Comparison of ENCODE assay signal across 15 mouse cellular contexts in genomic region chr4:119815793-119816161, GRCm38 (mm10).
DNase-seq lines count a peak whose midpoint lies in the region; ATAC-seq lines count a peak whose summit lies in the region.
"Had no signal": no experiment of that assay in that cellular context is flagged by ENCODE, and none has a peak within 500 bp of the region (broad histone marks: within the 10 kb centered on the region; RNA-seq: fewer than 3 reads in every experiment).

No protein-coding gene starts in this region.

- peaks cover 39% of the 10 kb centered on the region for H3K4me1 ChIP-seq in hindbrain, embryonic 13.5 days (replicated peaks)
- H3K4me1 ChIP-seq in hindbrain, embryonic 11.5 days (replicated peaks; ENCODE audit: control insufficient read depth, insufficient read depth, low read length), result peaks cover 5% of the 10 kb centered on the region; the same call in 1 of the 2 replicates
- peaks cover 15% of the 10 kb centered on the region for H3K4me1 ChIP-seq in brown adipose tissue, adult 24 weeks (ENCODE audit: control insufficient read depth, insufficient read depth, insufficient read length, low read length)
- peaks cover 28% of the 10 kb centered on the region for H3K4me1 ChIP-seq in forebrain, embryonic 14.5 days (ENCODE audit: control insufficient read depth, insufficient read depth, low read length)
- peaks cover 35% of the 10 kb centered on the region for H3K4me1 ChIP-seq in midbrain, embryonic 15.5 days

- H3K36me3 ChIP-seq in hindbrain, embryonic 13.5 days, result no peaks in the 10 kb centered on the region
- H3K36me3 ChIP-seq in hindbrain, embryonic 11.5 days (ENCODE audit: control insufficient read depth, insufficient read depth, low read length), result no peaks in the 10 kb centered on the region
- no peaks in the 10 kb centered on the region for H3K36me3 ChIP-seq in forebrain, embryonic 14.5 days (ENCODE audit: control insufficient read depth, insufficient read depth, low read length)
- H3K36me3 ChIP-seq in midbrain, embryonic 15.5 days (replicated peaks), result no peaks in the 10 kb centered on the region
- H3K36me3 ChIP-seq: embryonic facial prominence, embryonic 13.5 days; limb, embryonic 12.5 days had no signal

- peaks cover 32% of the 10 kb centered on the region for H3K27me3 ChIP-seq in hindbrain, embryonic 13.5 days
- peaks cover 12% of the 10 kb centered on the region; the same call in 1 of the 2 replicates for H3K27me3 ChIP-seq in hindbrain, embryonic 11.5 days (ENCODE audit: control insufficient read depth, insufficient read depth, low read length)
- H3K27me3 ChIP-seq in forebrain, embryonic 14.5 days (replicated peaks; ENCODE audit: control insufficient read depth, insufficient read depth, low read length), result no peaks in the 10 kb centered on the region
- no peaks in the 10 kb centered on the region for H3K27me3 ChIP-seq in midbrain, embryonic 15.5 days (replicated peaks)

- DNase-seq in hindbrain, embryonic 11.5 days (ENCODE audit: low spot score), result no peak
- no peak for DNase-seq in forebrain, embryonic 14.5 days (ENCODE audit: low spot score)
- DNase-seq in kidney, adult 8-10 months, result no peak
- DNase-seq in frontal cortex, postnatal 14 days (ENCODE audit: low spot score in 2 of 2), result no peak
- no peak for DNase-seq in layer of hippocampus, adult 11-12 months (ENCODE audit: low spot score)
- DNase-seq: adrenal gland, postnatal 25 days; kidney, adult 2 months; liver, postnatal 0 days; right cerebral cortex, adult 18-20 months; thymus, postnatal 14 days had no signal

- H3K9me3 ChIP-seq in hindbrain, embryonic 13.5 days, result no peaks in the 10 kb centered on the region
- H3K9me3 ChIP-seq in hindbrain, embryonic 11.5 days (ENCODE audit: control insufficient read depth, low read length), result no peaks in the 10 kb centered on the region
- H3K9me3 ChIP-seq in forebrain, embryonic 14.5 days (replicated peaks; ENCODE audit: control insufficient read depth, low read length), result no peaks in the 10 kb centered on the region
- H3K9me3 ChIP-seq in midbrain, embryonic 15.5 days, result no peaks in the 10 kb centered on the region
- H3K9me3 ChIP-seq: embryonic facial prominence, embryonic 13.5 days; limb, embryonic 12.5 days had no signal

- peak overlapping the region; percentile 63 for H3K4me3 ChIP-seq in hindbrain, embryonic 13.5 days
- H3K4me3 ChIP-seq in hindbrain, embryonic 11.5 days (ENCODE audit: low read depth, low read length), result no peak overlapping the region
- peak overlapping the region; percentile 67; the same call in 1 of the 2 replicates for H3K4me3 ChIP-seq in brown adipose tissue, adult 24 weeks (ENCODE audit: insufficient read depth, low read depth, low read length)
- peak overlapping the region; percentile 59; the same call in 1 of the 2 replicates for H3K4me3 ChIP-seq in forebrain, embryonic 14.5 days (ENCODE audit: low read depth, low read length)
- peak overlapping the region; percentile 54 for H3K4me3 ChIP-seq in midbrain, embryonic 15.5 days

- no peak for ATAC-seq in hindbrain, embryonic 13.5 days (ENCODE audit: low FRiP score)
- no peak for ATAC-seq in hindbrain, embryonic 11.5 days (ENCODE audit: low FRiP score)
- no peak for ATAC-seq in forebrain, embryonic 14.5 days
- no peak for ATAC-seq in midbrain, embryonic 15.5 days (replicated peaks)
- ATAC-seq: liver, postnatal 0 days had no signal

- peak overlapping the region; percentile 40 for H3K9ac ChIP-seq in hindbrain, embryonic 13.5 days
- H3K9ac ChIP-seq in hindbrain, embryonic 11.5 days (ENCODE audit: low read depth, low read length), result no peak overlapping the region
- no peak overlapping the region for H3K9ac ChIP-seq in forebrain, embryonic 14.5 days (ENCODE audit: low read length)
- no peak overlapping the region for H3K9ac ChIP-seq in midbrain, embryonic 15.5 days

- H3K27ac ChIP-seq in hindbrain, embryonic 13.5 days, result no peak overlapping the region
- no peak overlapping the region for H3K27ac ChIP-seq in hindbrain, embryonic 11.5 days (ENCODE audit: low read depth, low read length)
- H3K27ac ChIP-seq in brown adipose tissue, adult 24 weeks (replicated peaks; ENCODE audit: low read depth, low read length), result no peak overlapping the region
- H3K27ac ChIP-seq in forebrain, embryonic 14.5 days (ENCODE audit: low read depth, low read length), result no peak overlapping the region
- H3K27ac ChIP-seq in midbrain, embryonic 15.5 days, result 0 out of 2 replicates have a peak overlapping the region, but pooled peaks have one; percentile 88
- H3K27ac ChIP-seq: embryonic facial prominence, embryonic 13.5 days; limb, embryonic 12.5 days had no signal

- peak overlapping the region; percentile 74 for H3K4me2 ChIP-seq in hindbrain, embryonic 13.5 days
- no peak overlapping the region for H3K4me2 ChIP-seq in hindbrain, embryonic 11.5 days (replicated peaks; ENCODE audit: low read depth, low read length)
- peak overlapping the region; percentile 78 for H3K4me2 ChIP-seq in forebrain, embryonic 14.5 days (ENCODE audit: low read length)
- H3K4me2 ChIP-seq in midbrain, embryonic 15.5 days, result peak overlapping the region; percentile 63
